Mouse (Mus musculus) lung, postnatal 0 days (tissue): Measurements from ENCODE around the gene Mier3.

ENCODE experiments used
- CTCF ChIP-seq: IDR thresholded peaks from 2 replicates; pipeline ENCODE4 v1.5.1; 2016; ENCODE audit warnings: antibody characterized with exemption, mild to moderate bottlenecking
- EP300 ChIP-seq: IDR thresholded peaks from 2 replicates; pipeline ENCODE4 v1.6.1; 2016; ENCODE audit warnings: antibody characterized with exemption, mild to moderate bottlenecking, control low read depth

- TF ChIP-seq CTCF, result no peak
- no peak for TF ChIP-seq EP300
Observed at GRCm38 (mm10) chr13:111658501-111659280, 22.1 kb upstream of the Mier3 start.
